Mouse (Mus musculus): Measurements from ENCODE around the gene Fam169a.
"Not testable (repeated sequence)": the region's sequence is repeated elsewhere in the genome, so short reads cannot be mapped to it uniquely, and the experiment has no call there.

Gene Fam169a

GRCm38 (mm10) chr13:97066649-97067550 lies at the start of gene Fam169a:
Gene Fam169a, plus strand, starts transcription at chr13:97067286.
- DNase-seq (ENCODE audit: low spot score in 2 of 2) = no peak

- DNase-seq (ENCODE audit: low spot score in 2 of 2) = no peak
These were observed 49.4 kb upstream of the Fam169a start for GRCm38 (mm10) chr13:97017711-97018110.

GRCm38 (mm10) chr13:97020122-97020521 lies 47.0 kb upstream of the Fam169a start:
- DNase-seq (ENCODE audit: low spot score in 2 of 2) = no peak

GRCm38 (mm10) chr13:97021906-97022305 lies 45.2 kb upstream of the Fam169a start:
- DNase-seq (ENCODE audit: low spot score in 2 of 2) = no peak

GRCm38 (mm10) chr13:97030075-97030474 lies 37.0 kb upstream of the Fam169a start:
- no peak for DNase-seq (ENCODE audit: low spot score in 2 of 2)

GRCm38 (mm10) chr13:97034262-97034661 lies 32.8 kb upstream of the Fam169a start, which contains the start of gene 1700029F12Rik:
Gene 1700029F12Rik, minus strand, starts transcription at chr13:97034362.
- no peak for DNase-seq (ENCODE audit: low spot score in 2 of 2)

GRCm38 (mm10) chr13:97051158-97051557 lies 15.9 kb upstream of the Fam169a start:
- DNase-seq (ENCODE audit: low spot score in 2 of 2) = no peak

- DNase-seq (ENCODE audit: low spot score in 2 of 2) = peak in 1 of 2 experiments; percentile 2
These were observed 14.4 kb upstream of the Fam169a start for GRCm38 (mm10) chr13:97052667-97053066.

DNA sequence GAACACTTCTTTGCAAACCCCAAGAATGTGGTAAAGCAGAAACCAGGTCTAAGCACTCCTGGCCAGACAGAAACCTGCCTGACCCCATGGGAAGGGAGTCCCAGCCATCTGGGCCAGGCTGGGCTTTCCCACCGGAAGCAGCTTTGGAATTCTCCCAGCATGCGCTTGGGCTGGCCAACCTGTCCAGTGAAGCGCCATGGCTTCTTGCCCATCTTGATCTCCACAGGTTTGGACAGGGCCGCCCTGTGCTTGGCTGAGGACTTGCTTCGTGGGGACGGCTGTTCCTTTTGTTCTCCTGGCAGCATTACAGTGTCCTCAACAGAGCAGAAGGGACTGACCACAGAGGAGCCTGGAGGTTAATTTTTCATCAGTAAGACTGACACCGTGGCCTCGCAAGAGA lies 13.2 kb upstream of the Fam169a start:
- peak; percentile 3 to 5 for DNase-seq (ENCODE audit: low spot score in 2 of 2)

DNA sequence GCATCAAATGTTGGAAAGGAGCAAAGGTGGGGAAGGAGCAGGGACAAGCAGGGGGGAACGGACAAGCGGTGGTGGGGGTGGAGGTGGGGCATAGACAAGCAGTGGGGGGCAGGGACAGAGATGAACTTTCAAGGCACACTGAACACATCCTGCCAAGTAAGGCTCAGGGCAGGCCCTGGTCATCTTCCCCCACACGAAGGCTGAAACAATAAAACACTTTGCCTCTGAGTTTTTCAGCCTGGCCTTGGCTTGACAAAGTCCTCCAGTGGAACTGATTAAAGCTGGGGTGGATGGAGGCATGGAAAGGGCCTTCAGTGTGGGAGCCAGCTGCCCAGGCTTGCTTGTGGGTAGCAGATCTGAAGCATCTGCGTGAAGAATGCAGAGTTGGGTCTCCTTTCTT lies 9.3 kb upstream of the Fam169a start:
- no peak for DNase-seq (ENCODE audit: low spot score in 2 of 2)

DNA sequence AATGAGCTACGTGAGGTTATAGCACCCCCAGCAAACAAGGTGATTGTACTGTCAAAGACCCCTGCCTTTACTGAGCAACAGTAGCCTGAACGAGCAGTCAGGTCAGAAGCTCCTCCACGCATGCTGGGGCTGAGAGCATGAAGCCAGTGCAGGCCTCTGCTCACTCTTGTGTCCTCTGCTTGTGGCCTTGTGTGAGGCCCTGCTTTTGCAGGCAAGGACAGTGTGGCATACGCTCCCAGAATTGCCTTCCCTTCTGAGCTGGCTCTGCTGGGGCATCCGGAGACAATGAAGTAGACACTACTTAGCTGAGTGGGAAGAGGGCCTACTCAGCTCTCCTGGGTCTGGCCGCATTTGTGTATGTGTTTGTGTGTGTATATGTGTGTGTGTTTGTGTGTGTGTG lies 7.3 kb upstream of the Fam169a start:
- DNase-seq (ENCODE audit: low spot score in 2 of 2) = no peak

GRCm38 (mm10) chr13:97060331-97060730 lies 6.8 kb upstream of the Fam169a start:
- no peak for DNase-seq (ENCODE audit: low spot score in 2 of 2)

DNA sequence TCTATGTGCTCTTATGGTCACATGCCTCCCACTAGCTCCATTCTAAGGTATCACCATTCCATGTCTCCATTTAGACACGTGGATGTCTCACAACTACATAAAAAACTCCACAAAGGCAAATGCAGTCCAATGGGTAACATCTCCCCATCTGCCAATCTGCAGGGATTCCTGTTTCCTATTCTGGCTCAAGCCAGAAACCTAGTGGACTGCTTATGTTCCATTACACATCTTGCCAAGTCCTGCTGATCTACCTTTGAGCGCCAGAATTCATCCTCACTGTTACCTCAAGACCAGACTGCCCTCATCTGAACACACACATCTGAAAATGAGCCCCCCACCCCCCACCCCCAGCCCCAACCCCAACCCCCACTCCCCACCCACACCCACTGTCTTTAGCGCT lies 4.9 kb upstream of the Fam169a start:
- DNase-seq (ENCODE audit: low spot score in 2 of 2) = no peak

GRCm38 (mm10) chr13:97063431-97063830 lies 3.7 kb upstream of the Fam169a start:
- DNase-seq (ENCODE audit: low spot score in 2 of 2) = no peak

DNA sequence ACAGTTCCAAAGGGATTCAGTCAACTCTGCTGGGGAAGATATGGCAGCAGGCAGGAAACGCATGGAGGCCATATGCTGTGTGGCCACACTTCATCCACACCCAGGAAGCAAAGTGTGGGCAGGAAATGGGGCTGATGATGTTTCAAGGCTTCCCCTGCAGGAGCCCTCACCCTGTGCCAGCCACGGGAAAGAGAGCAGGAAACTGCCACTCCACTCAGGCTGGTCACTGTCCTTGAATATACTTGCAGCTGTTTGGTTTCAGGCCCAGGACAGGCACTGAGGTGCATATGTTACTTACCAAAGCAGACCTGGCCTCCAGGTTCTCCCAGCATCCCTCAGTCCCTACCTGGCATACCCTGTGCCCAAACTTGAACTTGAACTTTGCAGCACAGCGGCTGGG lies 2.7 kb upstream of the Fam169a start:
- DNase-seq (ENCODE audit: low spot score in 2 of 2) = no peak

DNA sequence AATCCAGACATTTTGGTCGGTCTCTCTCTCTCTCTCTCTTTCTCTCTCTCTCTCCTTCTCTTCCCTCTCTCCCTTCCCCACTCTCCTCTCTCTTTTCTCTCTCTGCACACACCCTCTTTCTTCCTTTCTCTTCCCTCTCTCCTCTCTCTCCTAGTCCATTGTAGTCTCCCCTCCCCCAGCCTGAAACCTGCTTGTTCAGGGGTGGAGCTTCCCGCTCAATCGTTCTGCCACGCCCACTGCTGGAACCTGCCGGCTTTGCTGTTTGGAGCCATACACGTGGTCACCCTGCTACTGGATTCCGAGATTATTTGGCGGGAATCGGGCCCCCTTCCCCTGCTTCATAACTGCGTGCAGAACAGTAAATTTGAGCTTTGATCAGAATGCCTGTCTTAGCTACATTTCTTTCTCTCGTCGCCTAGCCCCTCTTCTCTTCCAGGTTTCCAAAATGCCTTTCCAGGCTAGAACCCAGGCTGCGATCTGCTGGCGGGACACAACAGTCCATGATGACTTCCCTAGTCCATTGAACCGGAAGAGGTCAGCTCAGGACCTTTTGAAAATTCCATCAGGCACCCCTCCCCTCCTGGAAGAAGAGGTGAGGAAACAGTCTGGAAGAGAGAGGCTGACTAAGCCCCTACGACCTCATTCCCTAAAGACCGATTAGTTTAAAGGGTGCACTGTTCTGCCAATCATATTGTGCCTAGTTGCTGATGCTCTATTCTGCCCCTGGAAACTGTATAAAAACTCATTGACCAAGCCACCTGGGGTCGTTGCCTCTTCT lies 2.1 kb upstream of the Fam169a start:
- not testable (repeated sequence) for DNase-seq (ENCODE audit: low spot score in 2 of 2)

GRCm38 (mm10) chr13:97067691-97068090 lies 605 bp downstream of the Fam169a start:
- no peak for DNase-seq (ENCODE audit: low spot score in 2 of 2)

- DNase-seq (ENCODE audit: low spot score in 2 of 2) = no peak
These were observed 1.1 kb downstream of the Fam169a start for GRCm38 (mm10) chr13:97068151-97068550.

DNA sequence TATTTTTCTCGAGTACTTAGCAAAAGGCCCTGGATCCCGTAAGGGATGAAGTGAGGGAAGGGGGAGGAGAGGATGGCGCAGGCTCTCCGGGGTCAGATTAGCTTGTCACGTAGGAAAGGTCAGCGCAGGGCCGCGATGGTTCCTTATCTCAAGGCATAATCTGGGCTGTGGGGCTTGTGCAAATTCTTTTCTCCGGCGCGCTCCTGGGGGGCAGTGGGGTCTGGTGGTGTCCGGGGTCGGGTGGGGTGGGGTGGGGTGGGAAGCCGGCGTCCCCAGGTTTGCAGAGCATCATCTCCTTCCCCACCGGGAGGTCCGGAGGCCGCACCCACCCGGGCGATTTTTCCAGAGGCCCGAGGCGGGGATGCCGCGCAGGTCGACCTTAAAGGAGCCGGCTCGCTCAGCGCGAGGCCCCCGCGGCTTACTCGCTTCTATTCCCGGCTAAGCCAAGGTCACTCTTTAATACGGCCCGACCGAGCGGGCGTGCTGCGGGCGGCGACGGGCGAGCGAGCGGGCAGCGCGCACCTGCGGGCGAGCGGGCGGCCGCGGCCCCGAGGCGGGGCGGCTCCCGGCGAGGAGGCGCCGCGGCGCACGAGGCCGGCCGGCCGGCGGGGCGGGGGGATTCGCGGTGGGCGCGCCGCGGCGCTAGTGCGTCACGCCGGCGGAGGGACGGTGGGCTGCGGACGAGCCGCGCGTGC lies 4.0 kb downstream of the Fam169a start:
- no peak for DNase-seq (ENCODE audit: low spot score in 2 of 2)

DNA sequence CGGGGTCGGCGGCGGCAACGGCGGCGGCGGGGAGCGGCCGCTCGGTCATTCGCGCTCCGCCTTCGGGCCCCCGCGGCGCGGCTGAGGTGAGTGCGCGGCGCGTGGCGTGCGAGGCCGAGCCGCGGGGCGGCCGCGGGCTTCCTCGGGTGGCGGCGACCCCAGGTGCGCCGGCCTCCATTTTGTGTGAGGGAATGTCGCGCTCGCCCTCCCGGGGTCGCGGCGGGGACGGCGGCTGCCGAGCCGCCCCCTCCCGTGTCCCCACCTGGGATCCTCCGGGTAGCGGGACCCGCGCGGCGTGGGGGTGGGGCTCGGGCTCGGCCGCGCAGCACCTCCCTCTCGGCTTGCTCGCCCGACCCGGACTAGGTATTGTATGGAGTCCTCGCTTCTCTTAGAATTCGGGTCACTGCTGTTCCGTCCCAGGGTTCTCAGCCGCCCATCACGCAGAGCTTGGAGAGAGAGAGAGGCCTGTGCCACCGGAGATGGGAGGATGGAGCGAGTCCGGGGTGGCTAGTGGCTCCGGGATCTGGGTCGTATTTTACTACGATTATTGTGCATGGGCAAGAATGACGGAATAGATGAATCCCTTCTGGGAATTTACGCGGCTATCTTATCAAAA lies 4.6 kb downstream of the Fam169a start:
- DNase-seq (ENCODE audit: low spot score in 2 of 2) = no peak

- DNase-seq (ENCODE audit: low spot score in 2 of 2) = no peak
These were observed 6.4 kb downstream of the Fam169a start for GRCm38 (mm10) chr13:97073497-97073896.

DNA sequence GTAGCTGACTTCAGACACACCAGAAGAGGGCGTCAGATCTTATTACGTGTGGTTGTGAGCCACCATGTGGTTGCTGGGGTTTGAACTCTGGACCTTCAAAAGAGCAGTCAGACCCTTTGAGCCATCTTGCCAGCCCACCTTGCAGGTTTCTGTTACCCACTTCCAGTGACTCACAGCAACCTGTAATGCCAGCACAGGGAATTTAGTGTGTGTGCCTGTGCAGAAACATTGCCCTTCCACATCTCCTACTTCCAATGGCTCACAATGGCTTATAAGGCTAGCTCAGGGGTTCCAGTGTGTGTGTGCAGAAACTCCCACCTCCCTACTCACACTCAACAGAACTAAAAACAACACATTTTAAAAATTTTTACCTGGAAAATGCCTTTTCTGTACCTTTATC lies 10.5 kb downstream of the Fam169a start:
- DNase-seq (ENCODE audit: low spot score in 2 of 2) = no peak

Measured in heart, adult 9 months (tissue).